Mouse (Mus musculus) liver, adult 2 months (tissue): ENCODE results near the gene Numb.

Source experiments
- CTCF ChIP-seq: fragments of 200-500 bp; IDR thresholded peaks from 2 replicates; pipeline ENCODE4 v1.5.1; 2011; ENCODE audit warnings: low read depth, low read length, control low read depth
- POLR2A ChIP-seq: fragments of 200-500 bp; IDR thresholded peaks from 2 replicates; pipeline ENCODE4 v1.6.1; 2011; ENCODE audit warnings: low read length, control low read depth; ENCODE audit not compliant: insufficient read depth; ENCODE audit errors: extremely low read depth

- no peak for TF ChIP-seq CTCF
- no peak for TF ChIP-seq POLR2A
These were observed 163.0 kb downstream of the Numb start for GRCm38 (mm10) chr12:83758735-83759134.
